Mouse (Mus musculus) gastrocnemius, adult 2 months (tissue): Measurements from ENCODE around the gene Nrsn1. TPM values are rescaled to one million over a fixed set of nuclear protein-coding genes. Genes with fewer than 3 reads are reported as not detected.
"Not testable (repeated sequence)": the region's sequence is repeated elsewhere in the genome, so short reads cannot be mapped to it uniquely, and the experiment has no call there.

Source experiments
- DNase-seq: peaks from one replicate; pipeline ENCODE4 v3.0.0; 2022
- H3K27ac ChIP-seq: fragments of 200-600 bp; 2 replicates; pipeline ENCODE4 v1.8.1; 2022; ENCODE audit warnings: mild to moderate bottlenecking
- H3K4me3 ChIP-seq: fragments of 200-600 bp; 2 replicates; pipeline ENCODE4 v1.8.1; 2022; ENCODE audit warnings: mild to moderate bottlenecking, moderate library complexity
- CTCF ChIP-seq: fragments of 200-600 bp; IDR thresholded peaks from 2 replicates; pipeline ENCODE4 v1.8.1; 2022; ENCODE audit warnings: antibody characterized with exemption, mild to moderate bottlenecking, moderate library complexity
- intact Hi-C: fragments of 180-260 bp; cut with DNase I; formaldehyde crosslinking; loops from one replicate; pipeline ENCODE4 v1.15.1; 2025
- long read RNA-seq, 2 experiments: library from polyadenylated mRNA; stranded (forward); transcript quantifications; one replicate each; pipeline ENCODE4 v2.0.0; 2021
- total RNA-seq, 2 experiments: library from RNA; stranded (reverse); gene quantifications; 2 replicates each; pipeline ENCODE4 v1.2.3; 2021

Gene Nrsn1
- not detected for total RNA-seq
- long read RNA-seq, experiment 1: 0 reads
- long read RNA-seq, experiment 2: 0 reads

GRCm38 (mm10) chr13:25270402-25270801 is at the start of gene Nrsn1:
Nrsn1 (minus strand) TSS chr13:25270502.
- intact Hi-C loops, H3K27ac ChIP-seq, DNase-seq: not testable (repeated sequence)
- peak within 1 kb of the TSS; percentile 40 for H3K4me3 ChIP-seq

- H3K4me3 ChIP-seq: no peak overlapping the region
- no peak for TF ChIP-seq CTCF
- no peak overlapping the region for H3K27ac ChIP-seq
- intact Hi-C loops: no loop called here
- no peak for DNase-seq
Measured at GRCm38 (mm10) chr13:25312059-25312458, 41.8 kb upstream of the Nrsn1 start.

DNA sequence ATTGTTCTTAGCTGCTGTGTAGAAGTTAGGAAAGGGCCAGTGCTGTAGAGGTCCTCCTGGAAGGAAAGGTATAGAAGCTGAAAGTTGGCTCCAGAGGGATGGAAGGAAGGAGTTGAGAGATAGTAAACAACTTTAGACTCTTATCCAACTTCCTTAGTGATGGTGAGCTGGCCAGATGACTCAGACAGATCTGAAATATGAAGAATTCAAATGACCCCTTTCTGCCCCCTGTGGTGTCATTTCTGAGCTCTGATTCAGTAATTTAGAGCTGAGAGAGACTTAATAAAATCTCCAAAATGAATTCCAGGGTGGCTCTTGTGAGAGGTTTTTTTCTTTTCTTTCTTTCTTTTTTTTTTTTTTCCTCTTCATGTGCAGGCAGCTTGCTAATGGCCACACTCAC is 39.8 kb upstream of the Nrsn1 start:
- intact Hi-C loops: no loop called here
- DNase-seq: no peak
- TF ChIP-seq CTCF: no peak
- H3K4me3 ChIP-seq: no peak overlapping the region
- H3K27ac ChIP-seq: no peak overlapping the region

DNA sequence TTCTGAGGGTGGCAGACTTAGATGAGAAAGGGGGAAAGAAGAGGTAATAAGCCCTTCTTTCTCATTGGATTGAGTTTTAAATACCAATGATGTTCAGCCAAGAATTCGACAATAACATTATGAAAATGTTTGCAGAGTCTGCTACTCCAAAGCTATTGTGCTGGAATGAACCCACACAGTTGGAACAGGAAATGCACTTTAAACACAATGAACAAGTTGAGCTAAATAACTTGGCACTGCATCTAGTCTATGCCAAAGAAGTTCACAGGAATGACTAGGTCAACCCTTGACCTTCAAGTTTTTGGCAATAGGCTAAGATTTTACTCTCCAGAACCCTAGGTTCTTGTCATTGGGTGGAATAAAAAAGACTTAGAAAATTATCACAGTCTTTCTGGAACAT is 18.4 kb upstream of the Nrsn1 start:
- no peak for TF ChIP-seq CTCF
- intact Hi-C loops: no loop called here
- no peak for DNase-seq
- H3K4me3 ChIP-seq: no peak overlapping the region
- no peak overlapping the region for H3K27ac ChIP-seq

GRCm38 (mm10) chr13:25274934-25275565 is 4.7 kb upstream of the Nrsn1 start:
- H3K4me3 ChIP-seq: no peak overlapping the region
- no peak for TF ChIP-seq CTCF
- no peak overlapping the region for H3K27ac ChIP-seq
- no peak for DNase-seq
- intact Hi-C loops: no loop called here

DNA sequence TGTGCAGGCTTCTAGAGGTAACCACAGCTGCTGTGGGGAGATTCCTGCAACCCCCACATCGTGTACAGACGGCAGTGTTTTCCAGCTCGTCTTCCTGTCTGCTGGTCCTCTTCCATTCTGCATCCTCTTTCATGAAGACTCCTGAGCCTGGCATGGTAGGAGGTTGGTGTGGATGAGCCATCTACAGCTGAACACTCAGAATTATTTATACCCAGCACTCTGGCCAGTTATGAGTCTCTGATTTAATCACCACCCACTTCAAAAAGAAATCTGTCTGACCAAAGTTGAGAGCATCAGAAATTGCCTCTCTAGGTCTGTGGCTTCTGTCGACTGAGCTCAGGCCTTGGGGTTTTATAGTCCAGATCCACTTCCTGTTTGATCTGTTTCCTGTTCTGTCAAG is 1.9 kb upstream of the Nrsn1 start:
- Histone ChIP-seq H3K4me3 (no peak overlapping the region), H3K27ac (no peak overlapping the region)
- intact Hi-C loops: no loop called here
- TF ChIP-seq CTCF: no peak
- DNase-seq: no peak

DNA sequence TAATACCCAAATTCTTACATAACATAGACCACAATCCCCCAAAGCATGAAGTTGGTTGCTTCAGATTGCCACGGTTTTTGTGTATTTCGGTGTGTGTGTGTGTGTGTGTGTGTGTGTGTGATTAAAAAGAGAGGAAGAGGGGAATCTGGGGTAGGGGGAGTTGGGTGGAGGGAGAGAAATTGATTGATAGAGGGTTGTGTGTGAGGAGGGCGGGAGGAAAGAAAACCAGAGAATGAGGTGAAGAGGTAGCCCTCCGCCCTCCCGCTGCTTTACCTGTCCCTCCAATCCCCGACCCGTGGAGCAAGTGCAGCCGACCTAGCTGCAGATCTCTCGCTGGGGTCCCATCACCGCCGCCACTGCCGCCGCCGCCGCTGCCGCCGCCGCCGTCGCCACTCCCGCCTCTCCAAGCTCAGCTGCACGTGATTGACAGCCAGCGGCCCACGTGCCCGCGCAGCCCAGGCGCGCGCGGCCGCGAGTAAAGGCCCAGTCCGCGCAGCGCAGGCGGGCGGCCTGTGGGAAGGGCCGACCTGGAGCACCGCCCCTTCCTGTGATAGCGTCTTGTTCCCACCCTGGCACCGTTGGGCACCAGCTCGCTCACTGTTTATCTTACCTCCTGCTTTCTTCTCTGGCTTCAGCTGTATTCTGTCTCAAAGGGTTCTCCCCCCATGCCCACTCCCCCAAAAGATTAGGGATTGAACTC is 583 bp downstream of the Nrsn1 start:
- TF ChIP-seq CTCF: no peak
- Histone ChIP-seq H3K4me3 (peak overlapping the region; percentile 40), H3K27ac (no peak overlapping the region)
- intact Hi-C loops: no loop called here
- DNase-seq: no peak

- intact Hi-C loops: no loop called here
- Histone ChIP-seq H3K27ac (no peak overlapping the region), H3K4me3 (no peak overlapping the region)
- DNase-seq: peak; percentile 29
- TF ChIP-seq CTCF: no peak
Measured at GRCm38 (mm10) chr13:25269039-25269438, 1.3 kb downstream of the Nrsn1 start.

- H3K4me3 ChIP-seq: no peak overlapping the region
- no peak for TF ChIP-seq CTCF
- intact Hi-C loops: no loop called here
- H3K27ac ChIP-seq: no peak overlapping the region
- DNase-seq: no peak
Measured at GRCm38 (mm10) chr13:25262748-25263147, 7.6 kb downstream of the Nrsn1 start.

- DNase-seq: no peak
- no peak for TF ChIP-seq CTCF
- no peak overlapping the region for H3K27ac ChIP-seq
- H3K4me3 ChIP-seq: no peak overlapping the region
- intact Hi-C loops: no loop called here
Measured at GRCm38 (mm10) chr13:25257608-25258007, 12.7 kb downstream of the Nrsn1 start.

DNA sequence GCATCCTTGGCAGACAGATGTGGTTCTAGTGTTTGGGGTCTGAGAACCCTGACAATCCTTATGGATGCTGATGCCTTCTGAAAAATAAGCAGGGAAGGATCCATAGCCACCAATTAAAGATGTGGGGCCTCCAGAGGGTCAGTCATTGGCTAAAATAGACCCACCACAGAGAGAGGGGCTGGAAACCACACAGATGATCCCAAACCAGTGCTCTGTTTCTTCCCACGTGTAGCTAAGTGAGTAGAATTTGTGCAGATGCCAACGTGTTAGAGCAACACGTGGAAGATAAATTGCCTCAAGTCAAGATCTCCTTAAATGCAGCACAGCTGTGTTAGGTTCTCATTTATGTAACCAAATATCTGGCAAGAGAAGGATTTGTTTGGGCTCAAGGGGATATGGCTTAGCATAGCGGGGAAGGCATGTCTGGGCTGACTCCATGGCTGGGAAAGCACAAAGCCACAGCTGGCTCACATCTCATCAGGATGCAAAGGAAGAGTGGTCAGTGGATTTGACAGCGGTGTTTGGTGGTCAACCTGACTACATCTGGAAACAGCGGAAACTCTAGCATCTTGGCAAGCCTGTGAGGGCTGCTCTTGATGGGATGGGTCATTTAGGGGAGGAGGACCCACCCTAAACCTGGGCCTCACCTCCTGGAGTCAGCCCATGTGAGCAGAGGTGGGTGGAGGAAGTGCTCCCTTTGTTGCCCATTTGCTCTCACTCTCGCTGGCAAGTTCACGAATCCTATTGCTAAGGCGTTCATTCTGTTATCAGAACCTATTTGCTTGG is 15.6 kb downstream of the Nrsn1 start:
- no peak overlapping the region for H3K4me3 ChIP-seq
- intact Hi-C loops: no loop called here
- H3K27ac ChIP-seq: no peak overlapping the region
- no peak for DNase-seq
- TF ChIP-seq CTCF: no peak

DNA sequence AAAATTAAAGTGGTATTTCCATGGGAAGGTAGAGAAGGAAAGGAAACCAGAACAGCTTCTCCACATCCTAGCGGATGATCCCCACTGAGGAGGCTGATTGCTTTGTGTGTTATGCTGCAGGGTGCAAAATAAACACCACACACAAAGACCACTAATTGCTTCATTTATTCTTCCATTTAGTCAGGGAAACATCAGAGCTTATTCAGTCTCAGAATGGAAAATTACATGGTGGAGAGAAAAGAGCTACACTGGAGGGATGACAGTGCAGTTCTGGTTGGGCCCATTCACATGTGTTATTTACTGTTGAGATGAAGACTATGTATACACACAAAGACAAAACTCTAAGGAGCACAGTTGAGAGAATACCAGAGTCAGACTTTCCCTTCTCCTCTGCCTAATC is 18.4 kb downstream of the Nrsn1 start:
- DNase-seq: no peak
- no peak overlapping the region for H3K4me3 ChIP-seq
- TF ChIP-seq CTCF: no peak
- no peak overlapping the region for H3K27ac ChIP-seq
- intact Hi-C loops: no loop called here

- no peak for TF ChIP-seq CTCF
- no peak for DNase-seq
- Histone ChIP-seq H3K27ac (no peak overlapping the region), H3K4me3 (no peak overlapping the region)
- intact Hi-C loops: no loop called here
Measured at GRCm38 (mm10) chr13:25220186-25220787, 50.0 kb downstream of the Nrsn1 start.
